9 mouse cellular contexts compared by ENCODE assay signal in the genomic region with DNA sequence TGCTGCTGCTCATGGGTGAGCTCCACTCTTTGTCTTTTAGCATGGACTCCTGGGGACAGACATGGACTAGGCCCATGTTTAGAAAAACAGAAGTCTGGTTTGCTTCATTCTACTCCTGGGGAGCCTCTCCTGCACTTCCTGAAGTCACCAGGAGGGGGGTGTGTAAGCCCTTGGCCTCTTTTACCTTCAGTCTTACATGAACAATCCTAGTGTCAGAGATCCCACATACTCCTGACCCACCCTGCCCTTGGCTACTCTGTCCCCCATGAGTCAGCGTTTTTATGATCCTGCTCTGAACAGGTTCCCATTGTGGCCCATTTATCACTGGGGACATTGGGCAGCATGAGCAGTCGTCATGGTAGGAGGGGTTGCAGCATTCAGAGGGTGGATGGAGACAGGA. TPM values are rescaled to one million over a fixed set of nuclear protein-coding genes. Genes with fewer than 3 reads are reported as not detected.
A peak's percentile ranks its signal among the peaks of the same experiment; 100 is the strongest.
DNase-seq lines count a peak whose midpoint lies in the region; ATAC-seq and TF ChIP-seq lines count a peak whose summit lies in the region.
"Had no signal": no experiment of that assay in that cellular context is flagged by ENCODE, and none has a peak within 500 bp of the region (broad histone marks: within the 10 kb centered on the region; RNA-seq: fewer than 3 reads in every experiment).

No protein-coding gene starts in this region.

- DNase-seq in kidney, adult 8-10 months = peak; percentile 18 to 47
- DNase-seq in kidney, adult 11 months = no peak
- peak; percentile 35 for DNase-seq in G1E (ENCODE audit: low spot score)
- peak; percentile 75 for DNase-seq in embryo, embryonic 10.5 days (ENCODE audit: low spot score)
- DNase-seq in lung, postnatal 36 days = peak; percentile 68
- no peak for DNase-seq in c-Kit-positive CD71-positive TER-119-positive erythroid progenitor cells, embryonic 14.5 days (ENCODE audit: low spot score)
- DNase-seq in layer of hippocampus, postnatal 25 days (ENCODE audit: extremely low spot score in 1 of 2, low spot score in 1 of 2) = no peak

- peaks cover 28% of the 10 kb centered on the region for H3K4me1 ChIP-seq in G1E (ENCODE audit: insufficient read depth, low read depth, low read length)

- H3K4me3 ChIP-seq in G1E (ENCODE audit: low read depth, low read length) = no peak overlapping the region
- H3K4me3 ChIP-seq: embryonic facial prominence, embryonic 13.5 days had no signal

- H3K36me3 ChIP-seq in G1E (replicated peaks) = peaks cover 3% of the 10 kb centered on the region

- H3K9me3 ChIP-seq in G1E (replicated peaks) = no peaks in the 10 kb centered on the region
- H3K9me3 ChIP-seq: embryonic facial prominence, embryonic 13.5 days had no signal

- peak; percentile 68 for TF ChIP-seq CTCF in G1E (IDR thresholded peaks at IDR 0.05; ENCODE audit: low read depth, low read length)

- no peak for ATAC-seq in G1E (ENCODE audit: extremely low read depth, insufficient number of reproducible peaks, low FRiP score, poor library complexity, severe bottlenecking)
- ATAC-seq in erythroid progenitor cell, adult 5-6 weeks (replicated peaks; ENCODE audit: low FRiP score, poor library complexity, severe bottlenecking) = no peak

- H3K27me3 ChIP-seq in G1E (ENCODE audit: insufficient read depth, low read length) = peaks cover 29% of the 10 kb centered on the region
- H3K27me3 ChIP-seq: embryonic facial prominence, embryonic 13.5 days had no signal

RNA-seq across cellular contexts. Expression of gene Fam69b, which starts 15.7 kb away (rescaled TPM):
- total RNA-seq in G1E (2014; fragmentation: Nextera tagmentation) (not detected in 2 replicates), G1E (2017) (0.22 TPM in 1 of 2 replicates, not detected in the other)
- polyA plus RNA-seq in G1E (2012) = not detected in 2 replicates
- 10 to 100 TPM; 71.3 to 78.8 TPM for total RNA-seq in layer of hippocampus, postnatal 25 days (2021)
- not detected in 2 replicates for total RNA-seq in erythroid progenitor cell, adult 5-6 weeks (2015; ENCODE audit: low replicate concordance)
- not detected in 2 replicates for total RNA-seq in erythroid progenitor cell, adult 5-6 weeks (2017; ENCODE audit: low replicate concordance)

RNA-seq across cellular contexts. Expression of gene Lcn4, which starts 27.1 kb away (rescaled TPM):
- total RNA-seq in G1E (2014; fragmentation: Nextera tagmentation) (not detected in 2 replicates), G1E (2017) (not detected in 2 replicates)
- not detected in 2 replicates for polyA plus RNA-seq in G1E (2012)
- not detected for total RNA-seq in layer of hippocampus, postnatal 25 days (2021)
- total RNA-seq in erythroid progenitor cell, adult 5-6 weeks (2015; ENCODE audit: low replicate concordance) = not detected in 2 replicates
- total RNA-seq in erythroid progenitor cell, adult 5-6 weeks (2017; ENCODE audit: low replicate concordance) = not detected in 2 replicates
- polyA plus RNA-seq: embryonic facial prominence, embryonic 13.5 days had no signal

RNA-seq across cellular contexts. Expression of gene Agpat2, which starts 39.7 kb away (rescaled TPM):
- 4.7 and 6.9 TPM in 2 replicates for total RNA-seq in G1E (2014; fragmentation: Nextera tagmentation)
- 4.6 and 7.4 TPM in 2 replicates for total RNA-seq in G1E (2017)
- polyA plus RNA-seq in G1E (2012) = 6.0 and 6.1 TPM in 2 replicates
- 1 to 10 TPM; 1.2 to 1.9 TPM for total RNA-seq in layer of hippocampus, postnatal 25 days (2021)
- total RNA-seq in erythroid progenitor cell, adult 5-6 weeks (2015; ENCODE audit: low replicate concordance) = 12.2 and 12.6 TPM in 2 replicates
- 6.2 and 12.0 TPM in 2 replicates for total RNA-seq in erythroid progenitor cell, adult 5-6 weeks (2017; ENCODE audit: low replicate concordance)

RNA-seq across cellular contexts. Expression of gene Gm20532, which starts 57.5 kb away (rescaled TPM):
- total RNA-seq in G1E (2014; fragmentation: Nextera tagmentation) = not detected in 2 replicates
- not detected in 2 replicates for total RNA-seq in G1E (2017)
- polyA plus RNA-seq in G1E (2012) = not detected in 2 replicates
- not detected for total RNA-seq in layer of hippocampus, postnatal 25 days (2021)
- total RNA-seq in erythroid progenitor cell, adult 5-6 weeks (2015; ENCODE audit: low replicate concordance) = not detected in 2 replicates
- 1.9 TPM in 1 of 2 replicates, not detected in the other for total RNA-seq in erythroid progenitor cell, adult 5-6 weeks (2017; ENCODE audit: low replicate concordance)
- polyA plus RNA-seq: embryonic facial prominence, embryonic 13.5 days had no signal

Comparison
In these comparisons a context has a peak if more than half of its experiments do, and no peak if none do; other contexts are left out.
1. DNase-seq: peak in kidney, adult 8-10 months (2 of 2), G1E (single experiment), embryo, embryonic 10.5 days (single experiment) and lung, postnatal 36 days (single experiment); none in kidney, adult 11 months (single experiment), c-Kit-positive CD71-positive TER-119-positive erythroid progenitor cells, embryonic 14.5 days (single experiment) and layer of hippocampus, postnatal 25 days (0 of 2).
2. RNA of gene Fam69b, which starts 15.7 kb away (total RNA-seq): 71.3 to 78.8 TPM in layer of hippocampus, postnatal 25 days; 0.22 TPM in G1E and not detected in erythroid progenitor cell, adult 5-6 weeks; every median in the first group is over 10 times any median in the second.